Mouse (Mus musculus) MN1 (cell line): ENCODE measurements around the gene Setd7.

Experiments
- DNase-seq: peaks from one replicate; pipeline ENCODE4 v3.0.0-alpha.2; 2016; ENCODE audit warnings: low spot score

Gene Setd7

GRCm38 (mm10) chr3:51468530-51468929 is 92.1 kb downstream of the Setd7 start:
- no peak for DNase-seq
